Mouse (Mus musculus) adrenal gland (tissue): Measurements from ENCODE around the gene Olfr918.

Experiments used
- intact Hi-C: fragments of 180-260 bp; cut with DNase I; formaldehyde crosslinking; loops from one replicate; pipeline ENCODE4 v1.15.1; 2025
- long read RNA-seq, 2 experiments: library from polyadenylated mRNA; unstranded; transcript quantifications; one replicate each; pipeline ENCODE4 v2.0.0; 2020; ENCODE audit warnings: borderline replicate concordance in 1 of 2; ENCODE audit not compliant: insufficient replicate concordance in 1 of 2

Olfr918 gene
- long read RNA-seq, experiment 1: 0 reads
- long read RNA-seq, experiment 2: 0 reads

GRCm38 (mm10) chr9:38674501-38674900 is at the start of gene Olfr918:
TSS of gene Olfr918 (minus strand) at chr9:38674601.
- intact Hi-C loops: no loop called here

- intact Hi-C loops: no loop called here
Measured at GRCm38 (mm10) chr9:38724044-38724443, 49.6 kb upstream of the Olfr918 start.

- intact Hi-C loops: no loop called here
Measured at GRCm38 (mm10) chr9:38718927-38719441, 44.6 kb upstream of the Olfr918 start.

- intact Hi-C loops: no loop called here
Measured at GRCm38 (mm10) chr9:38718102-38718501, 43.7 kb upstream of the Olfr918 start, which contains the start of gene Vwa5a. TSS of gene Vwa5a (plus strand) at chr9:38718268.

- intact Hi-C loops: no loop called here
Measured at GRCm38 (mm10) chr9:38672887-38673286, 1.5 kb downstream of the Olfr918 start.

GRCm38 (mm10) chr9:38665742-38666141 is 8.7 kb downstream of the Olfr918 start, which contains the start of gene Olfr917:
TSS of gene Olfr917 (minus strand) at chr9:38665842.
- intact Hi-C loops: no loop called here

- intact Hi-C loops: no loop called here
Measured at GRCm38 (mm10) chr9:38659775-38660174, 14.6 kb downstream of the Olfr918 start, which contains the start of gene Olfr916. TSS of gene Olfr916 (minus strand) at chr9:38659875.

- intact Hi-C loops: no loop called here
Measured at GRCm38 (mm10) chr9:38632406-38632805, 42.0 kb downstream of the Olfr918 start.
